ENCODE assay signal across 9 mouse cellular contexts in genomic region chr1:193317159-193317559, GRCm38 (mm10). TPM values are rescaled to one million over a fixed set of nuclear protein-coding genes. Genes with fewer than 3 reads are reported as not detected.
A peak's percentile ranks its signal among the peaks of the same experiment; 100 is the strongest.
DNase-seq lines count a peak whose midpoint lies in the region; ATAC-seq and TF ChIP-seq lines count a peak whose summit lies in the region.
"Had no signal": no experiment of that assay in that cellular context is flagged by ENCODE, and none has a peak within 500 bp of the region (broad histone marks: within the 10 kb centered on the region; RNA-seq: fewer than 3 reads in every experiment).

No protein-coding gene starts in this region.

- no peak for TF ChIP-seq CTCF in hindbrain, postnatal 0 days (IDR thresholded peaks at IDR 0.05; ENCODE audit: low read depth)

- H3K4me2 ChIP-seq in liver, embryonic 12.5 days: no peak overlapping the region
- H3K4me2 ChIP-seq in hindbrain, postnatal 0 days (ENCODE audit: low read depth, low read length): no peak overlapping the region
- no peak overlapping the region for H3K4me2 ChIP-seq in lung, embryonic 15.5 days
- H3K4me2 ChIP-seq: neural tube, embryonic 12.5 days had no signal

- no peaks in the 10 kb centered on the region for H3K27me3 ChIP-seq in liver, embryonic 12.5 days (replicated peaks)
- H3K27me3 ChIP-seq in hindbrain, postnatal 0 days (ENCODE audit: insufficient read depth, low read length): no peaks in the 10 kb centered on the region
- no peaks in the 10 kb centered on the region for H3K27me3 ChIP-seq in lung, embryonic 15.5 days
- H3K27me3 ChIP-seq: neural tube, embryonic 12.5 days had no signal

- no peaks in the 10 kb centered on the region for H3K36me3 ChIP-seq in liver, embryonic 12.5 days
- no peaks in the 10 kb centered on the region for H3K36me3 ChIP-seq in hindbrain, postnatal 0 days (ENCODE audit: insufficient read depth, low read length)
- no peaks in the 10 kb centered on the region for H3K36me3 ChIP-seq in lung, embryonic 15.5 days
- H3K36me3 ChIP-seq: neural tube, embryonic 12.5 days had no signal

- DNase-seq in liver: peak; percentile 12
- DNase-seq in gastrocnemius, postnatal 4 days (ENCODE audit: low spot score in 2 of 2): peak; percentile 48 to 80
- peak; percentile 78 for DNase-seq in hindbrain, postnatal 0 days (ENCODE audit: low spot score)
- no peak for DNase-seq in thymus, postnatal 25 days
- DNase-seq in MN1 (ENCODE audit: low spot score): no peak

- no peak for ATAC-seq in liver, embryonic 12.5 days
- ATAC-seq in cerebellum, adult (ENCODE audit: insufficient number of reproducible peaks, low FRiP score, low TSS enrichment): peak; percentile 67
- ATAC-seq in hindbrain, postnatal 0 days: peak; percentile 93
- ATAC-seq in lung, embryonic 15.5 days (ENCODE audit: borderline replicate concordance, extremely low read depth, low FRiP score, low TSS enrichment): peak; percentile 88

- no peak overlapping the region for H3K9ac ChIP-seq in liver, embryonic 12.5 days
- no peak overlapping the region for H3K9ac ChIP-seq in hindbrain, postnatal 0 days (replicated peaks; ENCODE audit: low read length)
- no peak overlapping the region for H3K9ac ChIP-seq in lung, embryonic 15.5 days
- H3K9ac ChIP-seq: neural tube, embryonic 12.5 days had no signal

- H3K27ac ChIP-seq in liver, embryonic 12.5 days: no peak overlapping the region
- H3K27ac ChIP-seq in hindbrain, postnatal 0 days: peak overlapping the region; percentile 46; the same call in 1 of the 2 replicates
- H3K27ac ChIP-seq in lung, embryonic 15.5 days: peak overlapping the region; percentile 87
- H3K27ac ChIP-seq: neural tube, embryonic 12.5 days had no signal

- WGBS in liver, embryonic 12.5 days (ENCODE audit: insufficient replicate concordance): 53% methylated on average over 6 of the region's 6 CpGs
- 14% methylated on average over 6 of the region's 6 CpGs for WGBS in hindbrain, postnatal 0 days
- 29% methylated on average over 6 of the region's 6 CpGs for WGBS in lung, embryonic 15.5 days

- H3K9me3 ChIP-seq in liver, embryonic 12.5 days (replicated peaks): no peaks in the 10 kb centered on the region
- no peaks in the 10 kb centered on the region for H3K9me3 ChIP-seq in hindbrain, postnatal 0 days (ENCODE audit: low read length)
- no peaks in the 10 kb centered on the region for H3K9me3 ChIP-seq in lung, embryonic 15.5 days
- H3K9me3 ChIP-seq: neural tube, embryonic 12.5 days had no signal

- H3K4me3 ChIP-seq in liver, embryonic 12.5 days: no peak overlapping the region
- no peak overlapping the region for H3K4me3 ChIP-seq in hindbrain, postnatal 0 days (ENCODE audit: low read length)
- no peak overlapping the region for H3K4me3 ChIP-seq in lung, embryonic 15.5 days
- H3K4me3 ChIP-seq: neural tube, embryonic 12.5 days had no signal

- H3K4me1 ChIP-seq in liver, embryonic 12.5 days: peaks cover 3% of the 10 kb centered on the region; the same call in 1 of the 2 replicates
- H3K4me1 ChIP-seq in hindbrain, postnatal 0 days (ENCODE audit: insufficient read depth, low read length): peaks cover 10% of the 10 kb centered on the region
- peaks cover 21% of the 10 kb centered on the region for H3K4me1 ChIP-seq in lung, embryonic 15.5 days
- H3K4me1 ChIP-seq: neural tube, embryonic 12.5 days had no signal

RNA-seq across cellular contexts. Expression of gene G0s2, which starts 44.1 kb away (rescaled TPM):
- polyA plus RNA-seq in liver, embryonic 12.5 days (2016; fragmentation: Nextera tagmentation; extraction: Ambion mirVana): 23.8 and 27.0 TPM in 2 replicates
- 10 to 100 TPM; 45.2 to 61.4 TPM for total RNA-seq in gastrocnemius, postnatal 4 days (2021)
- total RNA-seq in hindbrain, postnatal 0 days (2014; rRNA removed): 7.4 and 12.1 TPM in 2 replicates
- polyA plus RNA-seq in hindbrain, postnatal 0 days (2015; fragmentation: Nextera tagmentation; extraction: Ambion mirVana): 7.0 and 9.1 TPM in 2 replicates
- 148 and 169 TPM in 2 replicates for polyA plus RNA-seq in lung, embryonic 15.5 days (2015; fragmentation: Nextera tagmentation; extraction: Ambion mirVana)

RNA-seq across cellular contexts. Expression of gene Camk1g, which starts 52.9 kb away (rescaled TPM):
- polyA plus RNA-seq in liver, embryonic 12.5 days (2016; fragmentation: Nextera tagmentation; extraction: Ambion mirVana): 0.86 and 0.92 TPM in 2 replicates
- 1 to 10 TPM; 1.0 to 1.2 TPM for total RNA-seq in gastrocnemius, postnatal 4 days (2021)
- 32.9 and 34.6 TPM in 2 replicates for total RNA-seq in hindbrain, postnatal 0 days (2014; rRNA removed)
- 30.9 and 35.1 TPM in 2 replicates for polyA plus RNA-seq in hindbrain, postnatal 0 days (2015; fragmentation: Nextera tagmentation; extraction: Ambion mirVana)
- 36.8 and 38.8 TPM in 2 replicates for polyA plus RNA-seq in lung, embryonic 15.5 days (2015; fragmentation: Nextera tagmentation; extraction: Ambion mirVana)

RNA-seq across cellular contexts. Expression of gene Hsd11b1, which starts 53.3 kb away (rescaled TPM):
- 0.89 and 1.2 TPM in 2 replicates for polyA plus RNA-seq in liver, embryonic 12.5 days (2016; fragmentation: Nextera tagmentation; extraction: Ambion mirVana)
- total RNA-seq in gastrocnemius, postnatal 4 days (2021): 1 to 10 TPM; 3.7 to 3.9 TPM
- 2.3 and 2.5 TPM in 2 replicates for total RNA-seq in hindbrain, postnatal 0 days (2014; rRNA removed)
- 2.5 and 2.7 TPM in 2 replicates for polyA plus RNA-seq in hindbrain, postnatal 0 days (2015; fragmentation: Nextera tagmentation; extraction: Ambion mirVana)
- 19.3 and 27.1 TPM in 2 replicates for polyA plus RNA-seq in lung, embryonic 15.5 days (2015; fragmentation: Nextera tagmentation; extraction: Ambion mirVana)
- polyA plus RNA-seq: neural tube, embryonic 12.5 days had no signal

Comparison
In these comparisons a context has a peak if more than half of its experiments do, and no peak if none do; other contexts are left out.
1. DNase-seq: peak in liver (single experiment), gastrocnemius, postnatal 4 days (2 of 2) and hindbrain, postnatal 0 days (single experiment); none in thymus, postnatal 25 days (single experiment) and MN1 (single experiment).
2. RNA of gene Camk1g, which starts 52.9 kb away (polyA plus RNA-seq): 36.8 to 38.8 TPM in lung, embryonic 15.5 days and 30.9 to 35.1 TPM in hindbrain, postnatal 0 days; 0.86 to 0.92 TPM in liver, embryonic 12.5 days; every median in the first group is over 10 times any median in the second.